Mouse (Mus musculus): ENCODE results near the gene Trpm1. TPM values are rescaled to one million over a fixed set of nuclear protein-coding genes. Genes with fewer than 3 reads are reported as not detected.

Gene Trpm1
- total and polyA plus RNA-seq, 3 experiments = 5.9 to 10.7 (median 6.1) TPM

GRCm38 (mm10) chr7:64286566-64286965 lies 132.9 kb downstream of the Trpm1 start:
- H3K4me2 ChIP-seq (ENCODE audit: insufficient read depth, low read depth, poor library complexity, severe bottlenecking) = peak overlapping the region; percentile 66
- peaks cover 0 to 7% of the 10 kb centered on the region in 2 experiments for H3K36me3 ChIP-seq (replicated peaks in 1 of 2; ENCODE audit: control insufficient read depth in 1 of 2, insufficient read depth in 1 of 2, low read length in 1 of 2)
- peak overlapping the region; percentile 47 for H3K9ac ChIP-seq (ENCODE audit: insufficient read depth, low read depth)
- dilution Hi-C loops (cut with MboI; ENCODE audit: extremely low pct_ligation_motif_present, extremely low pct_unique_long_range_greater_than_20kb, low sequenced_read_pairs) (no loop called here), in situ Hi-C loops (cut with MboI; ENCODE audit: low pct_ligation_motif_present, low pct_unique_long_range_greater_than_20kb, low sequenced_read_pairs) (no loop called here)
- no peaks in the 10 kb centered on the region for H3K79me2 ChIP-seq (replicated peaks; ENCODE audit: control insufficient read depth, extremely low read depth, insufficient read depth, poor library complexity, severe bottlenecking)
- no peaks in the 10 kb centered on the region for H3K9me3 ChIP-seq (replicated peaks; ENCODE audit: low read length)
- TF ChIP-seq MXI1 (IDR thresholded peaks at IDR 0.05; ENCODE audit: low read depth, low read length) = no peak
- no peak for TF ChIP-seq POLR2AphosphoS2 (IDR thresholded peaks at IDR 0.05; ENCODE audit: low read depth, low read length)
- TF ChIP-seq IRF4 (IDR thresholded peaks at IDR 0.05; ENCODE audit: low read depth, low read length) = no peak
- TF ChIP-seq ZC3H11A (IDR thresholded peaks at IDR 0.05; ENCODE audit: low read depth, low read length) = no peak
- TF ChIP-seq EP300 (IDR thresholded peaks at IDR 0.05; ENCODE audit: low read length) = no peak
- H3K27me3 ChIP-seq (replicated peaks) = no peaks in the 10 kb centered on the region
- peak overlapping the region in 1 of 3 experiments; percentile 79 for H3K4me3 ChIP-seq (replicated peaks in 1 of 3; ENCODE audit: low read depth in 2 of 3, low read length in 2 of 3, poor library complexity in 1 of 3)
- no peak overlapping the region for H3K27ac ChIP-seq (ENCODE audit: insufficient read depth, low read depth)
- H3K4me1 ChIP-seq (ENCODE audit: control insufficient read depth in 1 of 2, insufficient read depth in 2 of 2) = peaks cover 5 to 22% of the 10 kb centered on the region in 2 experiments; a peak in 3 of 4 replicates
- no peak for DNase-seq (ENCODE audit: extremely low read depth)

GRCm38 (mm10) chr7:64287414-64288091 lies 133.9 kb downstream of the Trpm1 start, which contains the start of gene Mtmr10:
Mtmr10 (plus strand) TSS chr7:64287653.
- dilution Hi-C loops (cut with MboI; ENCODE audit: extremely low pct_ligation_motif_present, extremely low pct_unique_long_range_greater_than_20kb, low sequenced_read_pairs) (no loop called here), in situ Hi-C loops (cut with MboI; ENCODE audit: low pct_ligation_motif_present, low pct_unique_long_range_greater_than_20kb, low sequenced_read_pairs) (no loop called here)
- H3K27ac ChIP-seq (ENCODE audit: insufficient read depth, low read depth) = no peak within 1 kb of the TSS; the same call in 1 of the 2 replicates
- peak within 1 kb of the TSS; percentile 70 for H3K9ac ChIP-seq (ENCODE audit: insufficient read depth, low read depth)
- no peaks in the 10 kb centered on the region for H3K79me2 ChIP-seq (replicated peaks; ENCODE audit: control insufficient read depth, extremely low read depth, insufficient read depth, poor library complexity, severe bottlenecking)
- peak within 1 kb of the TSS; percentile 66 for H3K4me2 ChIP-seq (ENCODE audit: insufficient read depth, low read depth, poor library complexity, severe bottlenecking)
- DNase-seq (ENCODE audit: extremely low read depth) = peak; percentile 96
- H3K9me3 ChIP-seq (replicated peaks; ENCODE audit: low read length) = no peaks in the 10 kb centered on the region
- peaks cover 0 to 13% of the 10 kb centered on the region in 2 experiments for H3K36me3 ChIP-seq (replicated peaks in 1 of 2; ENCODE audit: control insufficient read depth in 1 of 2, insufficient read depth in 1 of 2, low read length in 1 of 2)
- no peaks in the 10 kb centered on the region for H3K27me3 ChIP-seq (replicated peaks)
- peak within 1 kb of the TSS; percentile 60 to 79 (median 74) for H3K4me3 ChIP-seq (replicated peaks in 1 of 3; ENCODE audit: low read depth in 2 of 3, low read length in 2 of 3, poor library complexity in 1 of 3)
- H3K4me1 ChIP-seq (ENCODE audit: control insufficient read depth in 1 of 2, insufficient read depth in 2 of 2) = peaks cover 5 to 22% of the 10 kb centered on the region in 2 experiments; a peak in 3 of 4 replicates
- TF ChIP-seq KAT2A (IDR thresholded peaks at IDR 0.05; ENCODE audit: insufficient replicate concordance, low read length) = peak; percentile 64; the same call in 1 of the 2 replicates
- no peak for TF ChIP-seq JUND (conservative IDR thresholded peaks at IDR 0.05; ENCODE audit: low read depth, low read length)
- no peak for TF ChIP-seq USF2 (conservative IDR thresholded peaks at IDR 0.05; ENCODE audit: low read depth, low read length)
- peak; percentile 95 for TF ChIP-seq ELF1 (IDR thresholded peaks at IDR 0.05; ENCODE audit: low read depth, low read length)
- TF ChIP-seq POLR2A (IDR thresholded peaks at IDR 0.05; ENCODE audit: low read depth, low read length) = peak; percentile 78
- no peak for TF ChIP-seq RCOR1 (conservative IDR thresholded peaks at IDR 0.05; ENCODE audit: low read depth, low read length)
- no peak for TF ChIP-seq CHD1 (IDR thresholded peaks at IDR 0.05; ENCODE audit: low read depth, low read length)
- TF ChIP-seq TCF12 (IDR thresholded peaks at IDR 0.05; ENCODE audit: low read depth, low read length) = peak; percentile 59
- TF ChIP-seq GABPA (IDR thresholded peaks at IDR 0.05; ENCODE audit: insufficient replicate concordance, low read depth, low read length) = no peak; the same call in 1 of the 2 replicates
- TF ChIP-seq UBTF (IDR thresholded peaks at IDR 0.05; ENCODE audit: low read depth, low read length) = peak; percentile 64; the same call in 1 of the 2 replicates
- peak; percentile 80 for TF ChIP-seq SIN3A (IDR thresholded peaks at IDR 0.05; ENCODE audit: low read length)
- no peak for TF ChIP-seq MAFK (IDR thresholded peaks at IDR 0.05; ENCODE audit: insufficient replicate concordance, low read length)
- no peak for TF ChIP-seq EP300 (IDR thresholded peaks at IDR 0.05; ENCODE audit: low read length)
- no peak for TF ChIP-seq JUN (IDR thresholded peaks at IDR 0.05; ENCODE audit: insufficient read depth, low read depth, low read length)
- no peak for TF ChIP-seq TBP (conservative IDR thresholded peaks at IDR 0.05; ENCODE audit: low read depth, low read length)
- no peak for TF ChIP-seq ZC3H11A (IDR thresholded peaks at IDR 0.05; ENCODE audit: low read depth, low read length)
- no peak for TF ChIP-seq ZNF384 (IDR thresholded peaks at IDR 0.05; ENCODE audit: low read depth, low read length)
- TF ChIP-seq BHLHE40 (IDR thresholded peaks at IDR 0.05; ENCODE audit: low read depth, low read length) = peak; percentile 21; the same call in 1 of the 2 replicates
- no peak for TF ChIP-seq USF1 (IDR thresholded peaks at IDR 0.05; ENCODE audit: low read depth, low read length)
- peak; percentile 62; the same call in 1 of the 2 replicates for TF ChIP-seq NRF1 (IDR thresholded peaks at IDR 0.05; ENCODE audit: low read depth, low read length)
- no peak for TF ChIP-seq MAZ (IDR thresholded peaks at IDR 0.05; ENCODE audit: low read depth, low read length)
- peak; percentile 85 for TF ChIP-seq HCFC1 (IDR thresholded peaks at IDR 0.05; ENCODE audit: low read depth, low read length)
- no peak for TF ChIP-seq CHD2 (IDR thresholded peaks at IDR 0.05; ENCODE audit: low read length)
- no peak for TF ChIP-seq POLR2AphosphoS2 (IDR thresholded peaks at IDR 0.05; ENCODE audit: low read depth, low read length)
- TF ChIP-seq MXI1 (IDR thresholded peaks at IDR 0.05; ENCODE audit: low read depth, low read length) = peak; percentile 63; the same call in 1 of the 2 replicates
- TF ChIP-seq NELFE (IDR thresholded peaks at IDR 0.05; ENCODE audit: low read depth, low read length) = no peak; the same call in 1 of the 2 replicates
- TF ChIP-seq RAD21 (IDR thresholded peaks at IDR 0.05; ENCODE audit: low read depth, low read length) = peak; percentile 2
- TF ChIP-seq IRF4 (IDR thresholded peaks at IDR 0.05; ENCODE audit: low read depth, low read length) = peak; percentile 64; the same call in 1 of the 2 replicates
- TF ChIP-seq ETS1 (conservative IDR thresholded peaks at IDR 0.05; ENCODE audit: low read depth, low read length) = no peak
- peak; percentile 85 for TF ChIP-seq MAX (IDR thresholded peaks at IDR 0.05; ENCODE audit: low read length)

Measured in CH12.LX (cell line).